Mouse (Mus musculus) MEL (cell line): Measurements from ENCODE around the gene Ntng1. TPM values are rescaled to one million over a fixed set of nuclear protein-coding genes. Genes with fewer than 3 reads are reported as not detected.

ENCODE experiments used
- DNase-seq: peaks from one replicate; pipeline ENCODE4 v3.0.0; 2011; ENCODE audit warnings: low read depth, low spot score
- H3K27ac ChIP-seq: 2 replicates; pipeline ENCODE4 v1.5.1; 2012; ENCODE audit warnings: low read depth, mild to moderate bottlenecking, control low read depth, low read length, moderate library complexity; ENCODE audit not compliant: control insufficient read depth
- H3K27me3 ChIP-seq, 2 experiments: fragments of 150-350 bp in 1 of 2; sonication (generic) in 1 of 2; 2 replicates each; pipeline ENCODE4 v1.6.1; 2012; ENCODE audit warnings: low read length in 2 of 2, mild to moderate bottlenecking in 2 of 2, improper control_type of control experiment in 1 of 2, moderate library complexity in 1 of 2; ENCODE audit not compliant: insufficient read depth in 2 of 2, control insufficient read depth in 1 of 2
- H3K36me3 ChIP-seq, 2 experiments: 2 replicates each; pipeline ENCODE4 v1.6.1; 2012 to 2014; ENCODE audit warnings: low read length in 2 of 2, improper control_type of control experiment in 1 of 2, inconsistent platforms in 1 of 2, mild to moderate bottlenecking in 1 of 2; ENCODE audit not compliant: insufficient read depth in 2 of 2, control insufficient read depth in 1 of 2
- H3K4me1 ChIP-seq, 2 experiments: fragments of 150-350 bp in 1 of 2; sonication (generic) in 1 of 2; 2 replicates each; pipeline ENCODE4 v1.6.1; 2012; ENCODE audit warnings: low read length in 2 of 2, improper control_type of control experiment in 1 of 2, mild to moderate bottlenecking in 1 of 2; ENCODE audit not compliant: insufficient read depth in 2 of 2, control insufficient read depth in 1 of 2
- H3K4me3 ChIP-seq, 2 experiments: fragments of 150-350 bp in 1 of 2; sonication (generic) in 1 of 2; 2 replicates each; pipeline ENCODE4 v1.5.1; 2012; ENCODE audit warnings: low read depth in 2 of 2, low read length in 2 of 2, mild to moderate bottlenecking in 2 of 2, moderate library complexity in 2 of 2, control low read depth in 1 of 2, improper control_type of control experiment in 1 of 2; ENCODE audit not compliant: control insufficient read depth in 1 of 2, insufficient read depth in 1 of 2
- H3K79me2 ChIP-seq: 2 replicates; pipeline ENCODE4 v1.6.1; 2012; ENCODE audit warnings: mild to moderate bottlenecking, low read length, moderate library complexity; ENCODE audit not compliant: control insufficient read depth, poor library complexity, insufficient read depth
- H3K9ac ChIP-seq: 2 replicates; pipeline ENCODE4 v1.6.1; 2012; ENCODE audit warnings: low read depth, mild to moderate bottlenecking, control low read depth, low read length, moderate library complexity; ENCODE audit not compliant: control insufficient read depth, poor library complexity, severe bottlenecking
- H3K9me3 ChIP-seq: fragments of 150-350 bp; sonication (generic); replicated peaks from 2 replicates; pipeline ENCODE4 v1.6.1; 2012; ENCODE audit warnings: mild to moderate bottlenecking, low read length, improper control_type of control experiment, moderate library complexity; ENCODE audit not compliant: insufficient read depth
- CHD1 ChIP-seq: IDR thresholded peaks from 2 replicates; pipeline ENCODE4 v1.6.1; 2012; ENCODE audit warnings: low read depth, mild to moderate bottlenecking, inconsistent platforms, low read length, improper control_type of control experiment
- CHD2 ChIP-seq: IDR thresholded peaks from 2 replicates; pipeline ENCODE4 v1.6.1; 2011; ENCODE audit warnings: low read length, improper control_type of control experiment
- ELF1 ChIP-seq: IDR thresholded peaks from 2 replicates; pipeline ENCODE4 v1.6.1; 2014; ENCODE audit warnings: low read depth, mild to moderate bottlenecking, inconsistent platforms, low read length, improper control_type of control experiment, moderate library complexity
- GABPA ChIP-seq: IDR thresholded peaks from 2 replicates; pipeline ENCODE4 v1.6.1; 2012; ENCODE audit warnings: low read depth, mild to moderate bottlenecking, inconsistent platforms, low read length, improper control_type of control experiment, moderate library complexity
- GATA1 ChIP-seq: IDR thresholded peaks from 2 replicates; pipeline ENCODE4 v1.6.1; 2011; ENCODE audit warnings: low read depth, low read length, improper control_type of control experiment
- KAT2A ChIP-seq: conservative IDR thresholded peaks from 2 replicates; pipeline ENCODE4 v1.6.1; 2012; ENCODE audit warnings: low read depth, low read length, improper control_type of control experiment, inconsistent platforms
- MAFK ChIP-seq: IDR thresholded peaks from 2 replicates; pipeline ENCODE4 v1.6.1; 2011; ENCODE audit warnings: low read depth, mild to moderate bottlenecking, low read length, improper control_type of control experiment, borderline replicate concordance
- MAX ChIP-seq: IDR thresholded peaks from 2 replicates; pipeline ENCODE4 v1.6.1; 2011; ENCODE audit warnings: low read length, improper control_type of control experiment
- MEF2A ChIP-seq: IDR thresholded peaks from 2 replicates; pipeline ENCODE4 v1.6.1; 2014; ENCODE audit warnings: low read depth, mild to moderate bottlenecking, inconsistent platforms, low read length, improper control_type of control experiment; ENCODE audit not compliant: poor library complexity, insufficient replicate concordance, severe bottlenecking; ENCODE audit errors: extremely low read depth
- NELFE ChIP-seq: IDR thresholded peaks from 2 replicates; pipeline ENCODE4 v1.6.1; 2011; ENCODE audit warnings: low read depth, low read length, improper control_type of control experiment
- POLR2AphosphoS5 ChIP-seq: IDR thresholded peaks from 2 replicates; pipeline ENCODE4 v1.6.1; 2012; ENCODE audit warnings: low read depth, borderline replicate concordance, mild to moderate bottlenecking, inconsistent platforms, low read length, moderate library complexity, mixed read lengths
- SIN3A ChIP-seq: IDR thresholded peaks from 2 replicates; pipeline ENCODE4 v1.6.1; 2012; ENCODE audit warnings: low read length, improper control_type of control experiment, inconsistent platforms
- SMC3 ChIP-seq: IDR thresholded peaks from 2 replicates; pipeline ENCODE4 v1.6.1; 2011; ENCODE audit warnings: low read depth, low read length, improper control_type of control experiment
- TAL1 ChIP-seq: IDR thresholded peaks from 2 replicates; pipeline ENCODE4 v1.6.1; 2012; ENCODE audit warnings: mild to moderate bottlenecking, inconsistent platforms, low read length, moderate library complexity, mixed read lengths
- USF1 ChIP-seq: IDR thresholded peaks from 2 replicates; pipeline ENCODE4 v1.6.1; 2014; ENCODE audit warnings: low read depth, mild to moderate bottlenecking, inconsistent platforms, low read length, improper control_type of control experiment, moderate library complexity
- ZC3H11A ChIP-seq: IDR thresholded peaks from 2 replicates; pipeline ENCODE4 v1.6.1; 2012; ENCODE audit warnings: low read depth, mild to moderate bottlenecking, inconsistent platforms, low read length, improper control_type of control experiment
- ZNF384 ChIP-seq: IDR thresholded peaks from 2 replicates; pipeline ENCODE4 v1.6.1; 2012; ENCODE audit warnings: low read depth, mild to moderate bottlenecking, inconsistent platforms, low read length, improper control_type of control experiment
- polyA plus RNA-seq, 2 experiments: library from polyadenylated mRNA; stranded (reverse) in 1 of 2; unstranded in 1 of 2; fragments of >175 nt in 1 of 2; fragments of >200 nt in 1 of 2; gene quantifications; 2 replicates each; pipeline versions ENCODE4 v1.2.1 to v1.2.4; 2012; ENCODE audit warnings: low replicate concordance in 2 of 2, low read depth in 1 of 2; ENCODE audit not compliant: insufficient read length in 2 of 2, insufficient read depth in 1 of 2, missing spikeins in 1 of 2
- total RNA-seq: library from RNA; depleted of rRNA; stranded (reverse); fragments of 300-350 nt; gene quantifications from 2 replicates; pipeline ENCODE4 v1.2.3, GENCODE M21; 2012

Gene Ntng1
- total and polyA plus RNA-seq, 3 experiments: not detected

- Histone ChIP-seq H3K4me3 (no peak overlapping the region), H3K27me3 (no peaks in the 10 kb centered on the region), H3K4me1 (no peaks in the 10 kb centered on the region), H3K79me2 (no peaks in the 10 kb centered on the region), H3K27ac (no peak overlapping the region), H3K36me3 (no peaks in the 10 kb centered on the region), H3K9ac (no peak overlapping the region), H3K9me3 (no peaks in the 10 kb centered on the region)
- DNase-seq: no peak
- TF ChIP-seq SIN3A: no peak
- TF ChIP-seq TAL1: no peak
- no peak for TF ChIP-seq CHD2
- TF ChIP-seq GATA1: no peak
- TF ChIP-seq GABPA: no peak
- TF ChIP-seq CHD1: no peak
- TF ChIP-seq MEF2A: no peak
- no peak for TF ChIP-seq ZNF384
- no peak for TF ChIP-seq SMC3
- TF ChIP-seq MAFK: no peak
- no peak for TF ChIP-seq ZC3H11A
- no peak for TF ChIP-seq POLR2AphosphoS5
- no peak for TF ChIP-seq ELF1
- TF ChIP-seq KAT2A: no peak
- TF ChIP-seq NELFE: no peak
These were observed 264.8 kb downstream of the Ntng1 start for GRCm38 (mm10) chr3:109879061-109879460.

- H3K27me3 ChIP-seq: no peaks in the 10 kb centered on the region
- H3K36me3 ChIP-seq: no peaks in the 10 kb centered on the region
- no peaks in the 10 kb centered on the region for H3K4me1 ChIP-seq
- H3K4me3 ChIP-seq: no peak overlapping the region
- H3K79me2 ChIP-seq: no peaks in the 10 kb centered on the region
- no peaks in the 10 kb centered on the region for H3K9me3 ChIP-seq
- no peak for DNase-seq
- H3K27ac ChIP-seq: no peak overlapping the region
- H3K9ac ChIP-seq: no peak overlapping the region
- no peak for TF ChIP-seq MAX
These were observed 271.8 kb downstream of the Ntng1 start for GRCm38 (mm10) chr3:109871986-109872385.

GRCm38 (mm10) chr3:109858276-109858675, 285.5 kb downstream of the Ntng1 start:
- Histone ChIP-seq H3K9me3 (no peaks in the 10 kb centered on the region), H3K4me1 (no peaks in the 10 kb centered on the region), H3K27ac (no peak overlapping the region), H3K4me3 (no peak overlapping the region), H3K79me2 (no peaks in the 10 kb centered on the region), H3K36me3 (no peaks in the 10 kb centered on the region), H3K27me3 (no peaks in the 10 kb centered on the region), H3K9ac (no peak overlapping the region)
- no peak for DNase-seq
- no peak for TF ChIP-seq MAFK
- TF ChIP-seq CHD1: no peak
- TF ChIP-seq USF1: no peak
